Mouse (Mus musculus): ENCODE measurements around the gene Best2.

Gene Best2

DNA sequence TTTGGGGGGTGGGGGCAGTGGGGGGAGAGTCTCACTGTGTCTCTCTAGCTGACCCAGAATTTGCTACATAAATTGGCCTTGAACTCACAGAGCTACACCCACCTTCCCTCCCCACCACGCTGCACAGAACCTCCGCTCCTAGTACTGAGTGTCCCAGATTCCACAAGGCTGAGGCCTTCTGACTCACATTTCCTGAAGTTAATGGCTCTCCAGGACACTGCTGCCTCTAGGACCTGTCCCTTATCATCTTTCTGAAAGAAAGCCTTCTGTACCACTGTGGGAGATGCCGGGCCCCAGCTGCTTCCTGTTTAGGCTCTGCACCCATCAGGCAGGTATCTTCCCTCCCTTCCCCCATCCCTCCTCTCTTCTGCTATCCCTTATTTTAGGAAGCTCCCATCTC lies 47.7 kb downstream of the Best2 start:
- no peak for DNase-seq (ENCODE audit: low spot score)

DNA sequence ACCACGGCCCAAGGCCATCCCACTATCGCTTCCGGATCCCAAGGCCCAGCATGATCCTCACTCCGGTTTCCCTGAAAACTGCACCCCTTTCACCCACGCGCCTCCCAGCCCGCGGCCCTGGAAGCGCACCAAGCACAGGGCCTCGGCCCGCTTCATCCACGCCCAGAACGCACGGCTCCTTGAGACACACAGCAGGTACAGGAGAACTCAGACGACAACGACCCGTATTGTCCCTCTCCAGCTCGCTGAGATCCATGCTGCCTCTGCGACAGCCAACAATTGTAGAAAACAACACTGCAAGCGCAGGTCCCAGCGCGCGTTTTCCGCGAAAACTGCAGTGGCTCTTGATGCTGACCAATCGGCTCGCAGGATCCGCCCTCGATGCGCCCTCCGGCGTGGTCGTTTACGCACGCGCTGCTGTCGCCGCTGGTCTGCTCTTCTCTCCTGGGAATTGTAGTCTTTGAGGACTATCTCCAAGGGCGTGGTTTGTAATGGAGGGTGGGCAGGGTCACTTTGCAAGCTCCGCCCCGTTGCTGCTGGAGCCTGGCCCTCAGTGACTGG lies 48.5 kb downstream of the Best2 start:
- DNase-seq (ENCODE audit: low spot score): peak; percentile 89

DNA sequence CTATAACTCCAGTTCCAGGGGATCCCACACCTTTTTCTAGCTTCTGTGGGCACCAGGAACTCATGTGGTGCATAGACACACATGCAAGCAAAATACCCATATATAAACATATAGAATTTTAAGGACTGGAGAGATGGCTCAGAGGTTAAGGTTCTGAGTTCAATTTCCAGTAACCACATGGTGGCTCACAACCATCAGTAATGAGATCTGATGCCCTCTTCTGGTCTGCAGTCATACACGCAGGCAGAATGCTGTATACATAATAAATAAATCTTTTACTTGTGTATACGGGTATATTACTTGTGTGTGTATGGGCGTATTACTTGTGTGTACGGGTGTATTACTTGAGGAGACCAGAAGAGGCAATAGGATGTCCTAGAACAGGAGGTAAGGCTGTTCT lies 50.4 kb downstream of the Best2 start:
- DNase-seq (ENCODE audit: low spot score): no peak

DNA sequence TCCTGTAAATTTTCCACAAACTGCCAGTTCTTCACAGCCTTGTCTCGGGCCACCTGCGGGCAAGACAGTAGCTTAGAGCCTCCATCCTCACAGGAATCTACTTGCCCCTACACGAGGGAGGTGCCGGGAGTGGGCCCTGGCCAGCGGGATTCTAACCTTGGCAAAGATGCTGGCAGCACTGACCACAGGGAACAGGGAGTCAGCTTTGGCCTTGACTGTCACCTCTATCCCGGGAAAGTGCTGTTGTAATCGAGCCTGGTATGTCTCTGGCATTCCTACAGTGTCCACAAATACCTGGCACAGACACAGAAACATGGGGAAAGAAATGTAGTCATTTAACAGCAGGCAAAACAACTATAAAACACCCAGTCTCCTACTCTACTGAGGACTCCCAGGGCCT lies 54.5 kb downstream of the Best2 start:
- no peak for DNase-seq (ENCODE audit: low spot score)
